Mouse (Mus musculus): Measurements from ENCODE around the gene Folr1. TPM values are rescaled to one million over a fixed set of nuclear protein-coding genes. Genes with fewer than 3 reads are reported as not detected.

Gene Folr1
- polyA plus RNA-seq (2012; rRNA removed): 1.3 and 2.8 TPM in 2 replicates

GRCm38 (mm10) chr7:101870629-101871028, at the start of gene Folr1:
Gene Folr1 (minus strand): TSS chr7:101870788.
- DNase-seq (ENCODE audit: low read depth, low spot score): no peak
- WGBS: 27% methylated on average over 2 of the region's 2 CpGs

- no peak for DNase-seq (ENCODE audit: low read depth, low spot score)
- WGBS: 17% methylated on average over 1 of the region's 1 CpGs
These were observed 47.5 kb upstream of the Folr1 start for GRCm38 (mm10) chr7:101918071-101918470.

GRCm38 (mm10) chr7:101911982-101912381, 41.4 kb upstream of the Folr1 start:
- no peak for DNase-seq (ENCODE audit: low read depth, low spot score)
- WGBS: 74% methylated on average over 3 of the region's 3 CpGs

GRCm38 (mm10) chr7:101910138-101910537, 39.5 kb upstream of the Folr1 start:
- 66% methylated on average over 4 of the region's 4 CpGs for WGBS
- DNase-seq (ENCODE audit: low read depth, low spot score): no peak

GRCm38 (mm10) chr7:101908367-101908766, 37.8 kb upstream of the Folr1 start:
- DNase-seq (ENCODE audit: low read depth, low spot score): no peak
- WGBS: 21% methylated on average over 4 of the region's 4 CpGs

- 27% methylated on average over 8 of the region's 8 CpGs for WGBS
These were observed 36.1 kb upstream of the Folr1 start for GRCm38 (mm10) chr7:101906696-101907095.

GRCm38 (mm10) chr7:101906287-101906681, 35.7 kb upstream of the Folr1 start, which contains the start of gene Tomt:
Gene Tomt (minus strand): TSS chr7:101906359.
- no peak for DNase-seq (ENCODE audit: low read depth, low spot score)
- WGBS: under 1% methylated on average over 11 of the region's 11 CpGs

More at GRCm38 (mm10) chr7:101906696-101907095, 36.1 kb upstream of the Folr1 start:
- DNase-seq (ENCODE audit: low read depth, low spot score): no peak

GRCm38 (mm10) chr7:101905561-101906286, 35.1 kb upstream of the Folr1 start, which contains the start of gene Lamtor1:
Gene Lamtor1 (plus strand): TSS chr7:101905904.
- under 1% methylated on average over 61 of the region's 61 CpGs for WGBS
- peak; percentile 97 for DNase-seq (ENCODE audit: low read depth, low spot score)

- DNase-seq (ENCODE audit: low read depth, low spot score): no peak
These were observed 32.3 kb upstream of the Folr1 start for GRCm38 (mm10) chr7:101902846-101903245.

- no peak for DNase-seq (ENCODE audit: low read depth, low spot score)
- WGBS: 92% methylated on average over 10 of the region's 10 CpGs
These were observed 31.4 kb upstream of the Folr1 start for GRCm38 (mm10) chr7:101901969-101902368.

- DNase-seq (ENCODE audit: low read depth, low spot score): no peak
- 89% methylated on average over 16 of the region's 16 CpGs for WGBS
These were observed 29.9 kb upstream of the Folr1 start for GRCm38 (mm10) chr7:101900331-101901097.

GRCm38 (mm10) chr7:101896104-101897066, 25.8 kb upstream of the Folr1 start:
- WGBS: under 1% methylated on average over 57 of the region's 57 CpGs
- DNase-seq (ENCODE audit: low read depth, low spot score): peak; percentile 95

GRCm38 (mm10) chr7:101895695-101896094, 25.1 kb upstream of the Folr1 start:
- no peak for DNase-seq (ENCODE audit: low read depth, low spot score)
- 30% methylated on average over 9 of the region's 9 CpGs for WGBS

- no peak for DNase-seq (ENCODE audit: low read depth, low spot score)
- 82% methylated on average over 4 of the region's 4 CpGs for WGBS
These were observed 17.9 kb upstream of the Folr1 start for GRCm38 (mm10) chr7:101888460-101888859.

- DNase-seq (ENCODE audit: low read depth, low spot score): no peak
- 84% methylated on average over 6 of the region's 6 CpGs for WGBS
These were observed 15.7 kb upstream of the Folr1 start for GRCm38 (mm10) chr7:101886274-101886673.

GRCm38 (mm10) chr7:101884160-101884559, 13.6 kb upstream of the Folr1 start:
- no peak for DNase-seq (ENCODE audit: low read depth, low spot score)
- 94% methylated on average over 4 of the region's 4 CpGs for WGBS

- WGBS: 73% methylated on average over 9 of the region's 9 CpGs
These were observed 12.0 kb upstream of the Folr1 start for GRCm38 (mm10) chr7:101882413-101883154.

GRCm38 (mm10) chr7:101880855-101881254, 10.3 kb upstream of the Folr1 start:
- 67% methylated on average over 4 of the region's 4 CpGs for WGBS
- no peak for DNase-seq (ENCODE audit: low read depth, low spot score)

More at GRCm38 (mm10) chr7:101882413-101883154, 12.0 kb upstream of the Folr1 start:
- no peak for DNase-seq (ENCODE audit: low read depth, low spot score)

- no peak for DNase-seq (ENCODE audit: low read depth, low spot score)
- WGBS: 92% methylated on average over 1 of the region's 1 CpGs
These were observed 5.4 kb upstream of the Folr1 start for GRCm38 (mm10) chr7:101875978-101876377.

Data from large intestine, adult 2 months (tissue).